Mouse (Mus musculus): ENCODE results near the gene Tubb3.

DNA sequence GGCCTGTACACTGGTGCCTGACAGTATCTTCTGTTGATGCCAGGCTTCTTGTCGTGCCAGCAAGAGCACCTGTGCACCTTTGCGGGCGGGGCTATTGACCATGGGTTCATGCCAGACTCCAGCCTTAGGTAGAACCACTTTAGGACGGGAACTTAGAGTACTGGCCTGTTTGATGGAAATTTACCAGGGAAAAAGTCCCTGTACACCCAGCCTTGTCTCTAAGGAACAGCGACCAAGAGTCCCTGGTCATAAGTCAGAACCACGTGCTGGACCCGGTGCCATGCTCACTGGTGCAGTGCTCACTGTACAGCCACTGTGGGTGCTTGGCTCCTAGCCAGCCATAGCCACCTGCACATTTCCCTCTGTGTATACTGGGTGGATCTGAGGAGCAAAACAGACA lies 22.2 kb upstream of the Tubb3 start:
- no peak for TF ChIP-seq UBTF (IDR thresholded peaks at IDR 0.05; ENCODE audit: low read depth, low read length)
- no peak for TF ChIP-seq POLR2A (IDR thresholded peaks at IDR 0.05; ENCODE audit: low read depth, low read length)
- TF ChIP-seq TBP (conservative IDR thresholded peaks at IDR 0.05; ENCODE audit: low read depth, low read length), result no peak
- TF ChIP-seq SIN3A (IDR thresholded peaks at IDR 0.05; ENCODE audit: low read length), result no peak
- no peak for TF ChIP-seq ZNF384 (IDR thresholded peaks at IDR 0.05; ENCODE audit: low read depth, low read length)
- no peak for TF ChIP-seq CTCF (conservative IDR thresholded peaks at IDR 0.05 in 1 of 2, IDR thresholded peaks at IDR 0.05 in 1 of 2; ENCODE audit: low read depth in 2 of 2, low read length in 2 of 2)
- no peak for TF ChIP-seq JUND (conservative IDR thresholded peaks at IDR 0.05; ENCODE audit: low read depth, low read length)
- TF ChIP-seq USF1 (IDR thresholded peaks at IDR 0.05; ENCODE audit: low read depth, low read length), result no peak
